Mouse (Mus musculus) embryonic facial prominence, embryonic 11.5 days (tissue): ENCODE results near the gene Olfr784. TPM values are rescaled to one million over a fixed set of nuclear protein-coding genes. Genes with fewer than 3 reads are reported as not detected.

ENCODE experiments used
- ATAC-seq: fragments of 200-750 bp; cut with Nextera tagmentation; replicated peaks from 2 replicates; pipeline ENCODE4 v1.8.0; 2017; ENCODE audit warnings: low read depth; ENCODE audit not compliant: insufficient number of reproducible peaks, low FRiP score, low TSS enrichment
- DNase-seq: peaks from one replicate; pipeline ENCODE4 v3.0.0-alpha.2; 2015; ENCODE audit warnings: low spot score
- H3K27ac ChIP-seq: fragments of 300-500 bp; sonication (generic); replicated peaks from 2 replicates; pipeline ENCODE4 v1.5.1; 2014; ENCODE audit warnings: mild to moderate bottlenecking, low read depth, low read length, control low read depth
- H3K27me3 ChIP-seq: fragments of 300-500 bp; sonication (generic); 2 replicates; pipeline ENCODE4 v1.6.1; 2014; ENCODE audit warnings: mild to moderate bottlenecking, low read length, moderate library complexity, mixed read lengths; ENCODE audit not compliant: control insufficient read depth, insufficient read depth
- H3K36me3 ChIP-seq: fragments of 300-500 bp; sonication (generic); replicated peaks from 2 replicates; pipeline ENCODE4 v1.6.1; 2014; ENCODE audit warnings: low read depth, mild to moderate bottlenecking, low read length, moderate library complexity, mixed read lengths; ENCODE audit not compliant: control insufficient read depth, insufficient read depth
- H3K4me1 ChIP-seq: fragments of 300-500 bp; sonication (generic); 2 replicates; pipeline ENCODE4 v1.6.1; 2014; ENCODE audit warnings: low read length, mixed read lengths; ENCODE audit not compliant: control insufficient read depth, insufficient read depth
- H3K4me2 ChIP-seq: fragments of 300-500 bp; sonication (generic); 2 replicates; pipeline ENCODE4 v1.6.1; 2014; ENCODE audit warnings: low read depth, mild to moderate bottlenecking, control low read depth, low read length, moderate library complexity
- H3K4me3 ChIP-seq: fragments of 300-500 bp; sonication (generic); 2 replicates; pipeline ENCODE4 v1.5.1; 2014; ENCODE audit warnings: low read depth, low read length, control low read depth
- H3K9ac ChIP-seq: fragments of 300-500 bp; sonication (generic); replicated peaks from 2 replicates; pipeline ENCODE4 v1.6.1; 2014; ENCODE audit warnings: mild to moderate bottlenecking, control low read depth, low read length
- H3K9me3 ChIP-seq: fragments of 300-500 bp; sonication (generic); replicated peaks from 2 replicates; pipeline ENCODE4 v1.6.1; 2016; ENCODE audit warnings: mild to moderate bottlenecking, low read length, inconsistent platforms, mixed read lengths; ENCODE audit not compliant: control insufficient read depth
- polyA plus RNA-seq: library from polyadenylated mRNA; unstranded; fragments of >200 nt; fragmentation: Nextera tagmentation; extraction: Ambion mirVana; gene quantifications from 2 replicates; pipeline ENCODE4 v1.2.1, GENCODE M21; 2014

The Olfr784 gene
- polyA plus RNA-seq, 1 experiment from 2014 or later: not detected

DNA sequence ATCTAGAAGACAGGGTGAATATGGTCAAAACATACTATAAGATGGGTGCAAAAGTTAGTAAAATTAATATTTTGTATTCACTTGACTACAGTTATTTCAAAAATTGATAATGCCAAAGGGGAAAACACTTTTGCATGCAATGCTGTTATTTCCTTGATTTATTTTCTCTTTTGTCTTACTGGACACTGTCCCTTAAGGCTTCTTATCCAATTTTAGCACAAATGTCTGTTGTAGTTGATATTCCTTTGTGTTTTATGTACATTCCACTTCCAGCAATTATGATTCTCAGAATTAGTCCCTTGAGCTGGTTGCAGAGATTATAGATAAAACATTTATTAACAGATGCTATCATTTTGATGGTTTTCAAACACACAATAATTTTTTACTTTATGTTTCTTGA is 43.1 kb downstream of the Olfr784 start, which contains the start of gene Olfr786:
Gene Olfr786 (plus strand): TSS at position 301 of the 400 bp plus-strand sequence.
- H3K4me3 ChIP-seq: no peak within 1 kb of the TSS
- H3K36me3 ChIP-seq: no peaks in the 10 kb centered on the region
- DNase-seq: no peak
- no peak within 1 kb of the TSS for H3K9ac ChIP-seq
- H3K4me2 ChIP-seq: no peak within 1 kb of the TSS
- no peaks in the 10 kb centered on the region for H3K9me3 ChIP-seq
- ATAC-seq: no peak
- H3K27me3 ChIP-seq: no peaks in the 10 kb centered on the region
- no peak within 1 kb of the TSS for H3K27ac ChIP-seq
- H3K4me1 ChIP-seq: no peaks in the 10 kb centered on the region

Other genes starting within 250 kb of the Olfr784 start
- gene Olfr770, start 245.1 kb upstream of the Olfr784 start, polyA plus RNA-seq: not detected in 2 replicates
- not detected in 2 replicates for gene Olfr771, start 219.3 kb upstream of the Olfr784 start, polyA plus RNA-seq
- not detected in 2 replicates for gene Olfr772, start 206.2 kb upstream of the Olfr784 start, polyA plus RNA-seq
- gene Olfr773, start 196.7 kb upstream of the Olfr784 start, polyA plus RNA-seq: not detected in 2 replicates
- gene Olfr774, start 147.9 kb upstream of the Olfr784 start, polyA plus RNA-seq: not detected in 2 replicates
- not detected in 2 replicates for gene Olfr775, start 135.7 kb upstream of the Olfr784 start, polyA plus RNA-seq
- gene Olfr776, start 125.0 kb upstream of the Olfr784 start, polyA plus RNA-seq: not detected in 2 replicates
- gene Olfr777, start 112.6 kb upstream of the Olfr784 start, polyA plus RNA-seq: not detected in 2 replicates
- gene Olfr780, start 66.0 kb upstream of the Olfr784 start, polyA plus RNA-seq: not detected in 2 replicates
- gene Olfr781, start 55.2 kb upstream of the Olfr784 start, polyA plus RNA-seq: not detected in 2 replicates
- gene Olfr782, start 35.2 kb upstream of the Olfr784 start, polyA plus RNA-seq: not detected in 2 replicates
- not detected in 2 replicates for gene Olfr785, start 21.3 kb downstream of the Olfr784 start, polyA plus RNA-seq
- not detected in 2 replicates for gene Olfr786, start 43.2 kb downstream of the Olfr784 start, polyA plus RNA-seq
- not detected in 2 replicates for gene Olfr787, start 77.8 kb downstream of the Olfr784 start, polyA plus RNA-seq
- gene Olfr788, start 86.9 kb downstream of the Olfr784 start, polyA plus RNA-seq: not detected in 2 replicates
- not detected in 2 replicates for gene Olfr789, start 100.7 kb downstream of the Olfr784 start, polyA plus RNA-seq
- not detected in 2 replicates for gene Olfr790, start 114.4 kb downstream of the Olfr784 start, polyA plus RNA-seq
- not detected in 2 replicates for gene Olfr791, start 137.7 kb downstream of the Olfr784 start, polyA plus RNA-seq
- gene Olfr792, start 155.1 kb downstream of the Olfr784 start, polyA plus RNA-seq: not detected in 2 replicates
- gene Olfr794, start 183.6 kb downstream of the Olfr784 start, polyA plus RNA-seq: not detected in 2 replicates
- not detected in 2 replicates for gene Olfr796, start 228.5 kb downstream of the Olfr784 start, polyA plus RNA-seq
- gene Olfr798, start 243.9 kb downstream of the Olfr784 start, polyA plus RNA-seq: not detected in 2 replicates